Mouse (Mus musculus): ENCODE measurements at regions not wholly inside any gene's neighbourhood (a gene's known extent, or its start where the extent isn't known, plus 50 kb on each side); places are given as distances from the start of the nearest gene placed in this dataset.
A peak's percentile ranks its signal among the peaks of the same experiment; 100 is the strongest.

- H3K9ac ChIP-seq (ENCODE audit: low read length): no peak overlapping the region
- ATAC-seq (replicated peaks; ENCODE audit: extremely low read depth, insufficient read depth, low FRiP score): peak; percentile 37; the same call in 1 of the 2 replicates
These were observed 453.6 kb upstream of the Zmiz1 start for GRCm38 (mm10) chr14:25005241-25005946.

GRCm38 (mm10) chr14:25011926-25012325 lies 447.1 kb upstream of the Zmiz1 start:
- Histone ChIP-seq H3K36me3 (ENCODE audit: control insufficient read depth, insufficient read depth) (no peaks in the 10 kb centered on the region), H3K4me1 (ENCODE audit: control insufficient read depth, insufficient read depth, low read length) (peaks cover 8% of the 10 kb centered on the region), H3K27me3 (ENCODE audit: control insufficient read depth, insufficient read depth, low read length) (no peaks in the 10 kb centered on the region), H3K9me3 (replicated peaks; ENCODE audit: control insufficient read depth, low read length) (no peaks in the 10 kb centered on the region), H3K4me3 (ENCODE audit: low read length) (no peak overlapping the region), H3K4me2 (ENCODE audit: low read depth, low read length) (no peak overlapping the region), H3K9ac (ENCODE audit: low read length) (no peak overlapping the region), H3K27ac (ENCODE audit: low read length) (no peak overlapping the region)
- ATAC-seq (replicated peaks; ENCODE audit: extremely low read depth, insufficient read depth, low FRiP score): no peak
- WGBS: 65% methylated on average over 3 of the region's 3 CpGs

More at GRCm38 (mm10) chr14:25005241-25005946, 453.6 kb upstream of the Zmiz1 start:
- H3K4me2 ChIP-seq (ENCODE audit: low read depth, low read length): no peak overlapping the region
- H3K27me3 ChIP-seq (ENCODE audit: control insufficient read depth, insufficient read depth, low read length): no peaks in the 10 kb centered on the region
- no peaks in the 10 kb centered on the region for H3K9me3 ChIP-seq (replicated peaks; ENCODE audit: control insufficient read depth, low read length)
- no peaks in the 10 kb centered on the region for H3K36me3 ChIP-seq (ENCODE audit: control insufficient read depth, insufficient read depth)
- H3K27ac ChIP-seq (ENCODE audit: low read length): no peak overlapping the region
- 44% methylated on average over 11 of the region's 11 CpGs for WGBS
- H3K4me3 ChIP-seq (ENCODE audit: low read length): no peak overlapping the region
- no peaks in the 10 kb centered on the region for H3K4me1 ChIP-seq (ENCODE audit: control insufficient read depth, insufficient read depth, low read length)

- Histone ChIP-seq H3K9ac (ENCODE audit: low read length) (no peak overlapping the region), H3K4me2 (ENCODE audit: low read depth, low read length) (peak overlapping the region; percentile 26; the same call in 1 of the 2 replicates), H3K4me1 (ENCODE audit: control insufficient read depth, insufficient read depth, low read length) (peaks cover 8% of the 10 kb centered on the region), H3K9me3 (replicated peaks; ENCODE audit: control insufficient read depth, low read length) (no peaks in the 10 kb centered on the region), H3K4me3 (ENCODE audit: low read length) (no peak overlapping the region), H3K27me3 (ENCODE audit: control insufficient read depth, insufficient read depth, low read length) (no peaks in the 10 kb centered on the region), H3K27ac (ENCODE audit: low read length) (no peak overlapping the region), H3K36me3 (ENCODE audit: control insufficient read depth, insufficient read depth) (no peaks in the 10 kb centered on the region)
- ATAC-seq (replicated peaks; ENCODE audit: extremely low read depth, insufficient read depth, low FRiP score): 0 out of 2 replicates have a peak, but pooled peaks have one; percentile 34
- 9% methylated on average over 8 of the region's 8 CpGs for WGBS
These were observed 443.4 kb upstream of the Zmiz1 start for GRCm38 (mm10) chr14:25015288-25016238.

- WGBS: 73% methylated on average over 5 of the region's 5 CpGs
- ATAC-seq (replicated peaks; ENCODE audit: extremely low read depth, insufficient read depth, low FRiP score): no peak
These were observed 441.1 kb upstream of the Zmiz1 start for GRCm38 (mm10) chr14:25017860-25018259.

GRCm38 (mm10) chr14:25019306-25019905 lies 439.6 kb upstream of the Zmiz1 start:
- no peak overlapping the region for H3K27ac ChIP-seq (ENCODE audit: low read length)
- ATAC-seq (replicated peaks; ENCODE audit: extremely low read depth, insufficient read depth, low FRiP score): no peak
- no peak overlapping the region for H3K4me2 ChIP-seq (ENCODE audit: low read depth, low read length)
- no peaks in the 10 kb centered on the region for H3K27me3 ChIP-seq (ENCODE audit: control insufficient read depth, insufficient read depth, low read length)
- H3K9me3 ChIP-seq (replicated peaks; ENCODE audit: control insufficient read depth, low read length): no peaks in the 10 kb centered on the region
- H3K4me1 ChIP-seq (ENCODE audit: control insufficient read depth, insufficient read depth, low read length): peaks cover 8% of the 10 kb centered on the region
- no peak overlapping the region for H3K4me3 ChIP-seq (ENCODE audit: low read length)
- no peaks in the 10 kb centered on the region for H3K36me3 ChIP-seq (ENCODE audit: control insufficient read depth, insufficient read depth)
- 73% methylated on average over 4 of the region's 4 CpGs for WGBS
- H3K9ac ChIP-seq (ENCODE audit: low read length): no peak overlapping the region

More at GRCm38 (mm10) chr14:25017860-25018259, 441.1 kb upstream of the Zmiz1 start:
- no peak overlapping the region for H3K4me2 ChIP-seq (ENCODE audit: low read depth, low read length)
- no peak overlapping the region for H3K9ac ChIP-seq (ENCODE audit: low read length)
- H3K9me3 ChIP-seq (replicated peaks; ENCODE audit: control insufficient read depth, low read length): no peaks in the 10 kb centered on the region
- no peaks in the 10 kb centered on the region for H3K36me3 ChIP-seq (ENCODE audit: control insufficient read depth, insufficient read depth)
- no peak overlapping the region for H3K27ac ChIP-seq (ENCODE audit: low read length)
- H3K4me3 ChIP-seq (ENCODE audit: low read length): no peak overlapping the region
- peaks cover 8% of the 10 kb centered on the region for H3K4me1 ChIP-seq (ENCODE audit: control insufficient read depth, insufficient read depth, low read length)
- no peaks in the 10 kb centered on the region for H3K27me3 ChIP-seq (ENCODE audit: control insufficient read depth, insufficient read depth, low read length)

GRCm38 (mm10) chr14:25022523-25023269 lies 436.3 kb upstream of the Zmiz1 start:
- no peak for ATAC-seq (replicated peaks; ENCODE audit: extremely low read depth, insufficient read depth, low FRiP score)
- H3K27ac ChIP-seq (ENCODE audit: low read length): no peak overlapping the region
- no peak overlapping the region for H3K4me3 ChIP-seq (ENCODE audit: low read length)
- WGBS: 72% methylated on average over 15 of the region's 15 CpGs
- H3K4me1 ChIP-seq (ENCODE audit: control insufficient read depth, insufficient read depth, low read length): no peaks in the 10 kb centered on the region
- no peaks in the 10 kb centered on the region for H3K36me3 ChIP-seq (ENCODE audit: control insufficient read depth, insufficient read depth)
- H3K9me3 ChIP-seq (replicated peaks; ENCODE audit: control insufficient read depth, low read length): no peaks in the 10 kb centered on the region
- H3K27me3 ChIP-seq (ENCODE audit: control insufficient read depth, insufficient read depth, low read length): no peaks in the 10 kb centered on the region
- no peak overlapping the region for H3K4me2 ChIP-seq (ENCODE audit: low read depth, low read length)
- no peak overlapping the region for H3K9ac ChIP-seq (ENCODE audit: low read length)

- 83% methylated on average over 6 of the region's 6 CpGs for WGBS
- Histone ChIP-seq H3K9ac (ENCODE audit: low read length) (no peak overlapping the region), H3K36me3 (ENCODE audit: control insufficient read depth, insufficient read depth) (no peaks in the 10 kb centered on the region), H3K9me3 (replicated peaks; ENCODE audit: control insufficient read depth, low read length) (no peaks in the 10 kb centered on the region), H3K4me1 (ENCODE audit: control insufficient read depth, insufficient read depth, low read length) (no peaks in the 10 kb centered on the region), H3K4me2 (ENCODE audit: low read depth, low read length) (no peak overlapping the region), H3K4me3 (ENCODE audit: low read length) (no peak overlapping the region), H3K27me3 (ENCODE audit: control insufficient read depth, insufficient read depth, low read length) (no peaks in the 10 kb centered on the region), H3K27ac (ENCODE audit: low read length) (no peak overlapping the region)
- no peak for ATAC-seq (replicated peaks; ENCODE audit: extremely low read depth, insufficient read depth, low FRiP score)
These were observed 435.6 kb upstream of the Zmiz1 start for GRCm38 (mm10) chr14:25023270-25023800.

GRCm38 (mm10) chr14:25025074-25025473 lies 433.9 kb upstream of the Zmiz1 start:
- WGBS: 81% methylated on average over 6 of the region's 6 CpGs
- Histone ChIP-seq H3K4me1 (ENCODE audit: control insufficient read depth, insufficient read depth, low read length) (no peaks in the 10 kb centered on the region), H3K27ac (ENCODE audit: low read length) (no peak overlapping the region), H3K9me3 (replicated peaks; ENCODE audit: control insufficient read depth, low read length) (no peaks in the 10 kb centered on the region), H3K4me2 (ENCODE audit: low read depth, low read length) (no peak overlapping the region), H3K4me3 (ENCODE audit: low read length) (no peak overlapping the region), H3K9ac (ENCODE audit: low read length) (no peak overlapping the region), H3K27me3 (ENCODE audit: control insufficient read depth, insufficient read depth, low read length) (no peaks in the 10 kb centered on the region), H3K36me3 (ENCODE audit: control insufficient read depth, insufficient read depth) (no peaks in the 10 kb centered on the region)
- no peak for ATAC-seq (replicated peaks; ENCODE audit: extremely low read depth, insufficient read depth, low FRiP score)

Measured in heart, embryonic 16.5 days (tissue).